Mouse (Mus musculus) urinary bladder, postnatal 25 days (tissue): Measurements from ENCODE around the gene Glis1.

Source experiments
- DNase-seq: peaks from one replicate; pipeline ENCODE4 v3.0.0; 2022; ENCODE audit warnings: low spot score

Gene Glis1

GRCm38 (mm10) chr4:107515626-107516025 is 81.2 kb downstream of the Glis1 start:
- no peak for DNase-seq

DNA sequence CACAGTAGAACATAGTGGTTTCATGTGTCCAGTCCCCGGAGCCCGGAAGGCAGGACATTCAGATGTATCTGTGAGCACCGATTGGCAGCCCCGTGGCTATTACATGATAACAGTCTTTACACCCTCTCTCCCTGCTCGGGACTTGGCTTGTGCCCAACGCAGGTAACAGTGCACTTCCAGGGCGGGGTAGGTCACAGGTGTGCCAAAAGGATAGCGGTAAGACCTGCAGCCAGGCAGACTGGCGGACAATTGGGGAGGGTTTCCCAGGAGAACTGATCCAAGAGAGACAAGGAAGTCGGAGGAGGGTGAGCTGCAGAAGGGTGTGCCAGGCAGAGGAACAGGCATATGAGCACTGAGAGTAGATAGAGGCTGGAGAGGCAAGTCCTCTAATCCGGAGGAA is 84.4 kb downstream of the Glis1 start:
- no peak for DNase-seq

GRCm38 (mm10) chr4:107520071-107520470 is 85.7 kb downstream of the Glis1 start:
- no peak for DNase-seq

DNA sequence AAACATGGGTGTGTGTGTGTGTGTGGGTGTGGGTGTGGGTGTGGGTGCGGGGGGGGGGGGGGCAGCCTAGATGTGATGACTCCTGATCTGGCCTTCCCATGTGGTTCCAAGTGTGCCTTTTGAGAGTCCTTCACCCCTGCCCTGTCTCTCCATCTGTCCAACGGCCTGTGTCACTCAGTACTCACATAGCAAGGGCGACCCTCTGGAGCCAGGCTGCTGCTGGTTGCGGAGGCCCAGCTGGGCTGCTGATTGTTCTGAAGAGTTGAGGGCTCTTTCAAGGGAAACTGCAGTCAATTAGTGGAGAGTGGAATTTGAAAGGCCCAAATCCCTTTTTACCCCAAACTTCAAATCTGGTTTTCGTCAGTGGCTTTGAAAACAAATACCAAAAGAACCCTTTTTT is 86.4 kb downstream of the Glis1 start:
- DNase-seq = no peak

DNA sequence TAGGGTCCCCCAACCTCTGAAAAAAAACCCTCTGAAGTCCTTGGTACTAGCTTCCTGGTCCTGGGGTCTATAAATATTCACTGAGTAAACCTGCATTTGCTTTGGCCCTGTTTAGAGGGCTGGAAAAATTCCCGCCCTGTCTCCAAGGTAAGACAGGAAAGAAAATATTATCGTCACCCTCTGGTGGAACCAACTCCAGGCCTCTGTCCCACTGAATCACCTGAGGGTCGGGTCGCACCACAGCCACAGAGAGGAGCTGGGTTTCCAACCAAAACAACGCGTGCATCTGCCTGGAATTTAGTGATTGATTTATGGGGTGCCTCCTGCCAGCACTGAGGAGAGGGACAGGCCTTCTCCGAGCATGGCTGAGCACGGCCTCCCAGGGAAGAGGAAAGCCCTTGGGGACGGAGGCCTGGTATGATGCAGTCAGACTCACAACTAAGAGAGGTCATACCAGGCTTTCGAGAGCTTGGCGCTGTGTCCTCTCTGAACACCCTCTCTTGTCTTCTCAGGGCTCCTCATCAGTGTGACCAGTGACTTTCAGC is 89.3 kb downstream of the Glis1 start:
- DNase-seq = no peak

DNA sequence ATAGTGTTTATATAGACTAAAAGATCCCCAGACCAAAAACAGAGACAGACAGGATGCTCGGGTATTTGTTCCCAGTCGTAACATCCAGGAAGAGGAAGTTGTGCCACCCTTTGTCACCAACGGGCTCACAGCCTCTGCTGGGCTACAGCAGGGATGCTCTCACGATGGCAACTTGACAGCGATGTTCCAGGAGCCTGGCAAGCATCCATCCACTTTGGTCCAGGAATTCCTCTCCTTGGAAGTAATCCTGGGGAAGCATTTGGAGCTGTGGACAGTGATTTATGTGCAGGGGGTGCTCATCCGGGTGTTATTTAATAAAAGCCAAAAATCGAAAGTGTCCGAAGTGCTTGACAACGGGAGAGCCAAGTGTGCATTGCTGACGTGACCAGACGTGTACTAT is 100.7 kb downstream of the Glis1 start:
- no peak for DNase-seq

DNA sequence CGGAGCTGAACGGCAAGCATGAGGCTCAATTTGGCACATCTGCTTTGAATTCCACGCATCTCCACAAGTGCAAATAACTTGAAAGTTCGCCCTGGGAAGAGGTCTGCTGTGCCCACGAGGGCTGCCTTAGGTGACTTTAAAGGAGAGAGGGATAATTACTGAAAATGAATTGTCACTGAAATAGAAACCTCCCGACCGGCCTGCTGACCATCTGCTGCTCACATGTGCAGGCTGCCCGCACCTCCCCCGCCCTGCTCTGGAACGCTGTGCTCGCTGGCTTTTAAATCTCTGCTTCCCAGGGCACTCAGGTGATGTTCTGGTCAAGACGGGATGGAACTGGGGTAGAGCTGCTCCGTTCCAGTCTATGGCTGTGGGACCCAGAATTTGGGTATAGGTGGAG is 103.7 kb downstream of the Glis1 start:
- DNase-seq = no peak

- no peak for DNase-seq
Observed at GRCm38 (mm10) chr4:107538561-107538960, 104.2 kb downstream of the Glis1 start.

GRCm38 (mm10) chr4:107539021-107539420 is 104.6 kb downstream of the Glis1 start:
- no peak for DNase-seq

DNA sequence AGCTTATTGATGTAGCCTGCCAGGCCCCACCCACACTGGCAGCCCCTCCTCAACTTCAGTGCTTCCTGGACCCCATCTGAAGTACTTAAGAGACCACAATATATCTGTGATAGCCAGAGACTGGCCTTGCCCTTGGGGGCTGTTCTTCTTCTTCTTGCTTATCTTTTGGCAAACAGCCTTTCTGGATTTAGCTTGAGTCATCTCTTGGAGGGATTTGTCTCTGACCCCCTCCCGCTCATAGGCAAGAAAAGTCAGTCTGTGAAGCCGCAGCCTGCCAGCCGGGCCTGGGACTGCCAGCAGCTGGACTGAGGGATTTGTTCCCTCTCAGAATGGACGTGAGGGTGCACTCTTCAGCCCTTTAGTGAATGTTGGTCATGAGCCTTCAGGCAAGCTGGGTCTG is 107.4 kb downstream of the Glis1 start:
- DNase-seq = no peak

DNA sequence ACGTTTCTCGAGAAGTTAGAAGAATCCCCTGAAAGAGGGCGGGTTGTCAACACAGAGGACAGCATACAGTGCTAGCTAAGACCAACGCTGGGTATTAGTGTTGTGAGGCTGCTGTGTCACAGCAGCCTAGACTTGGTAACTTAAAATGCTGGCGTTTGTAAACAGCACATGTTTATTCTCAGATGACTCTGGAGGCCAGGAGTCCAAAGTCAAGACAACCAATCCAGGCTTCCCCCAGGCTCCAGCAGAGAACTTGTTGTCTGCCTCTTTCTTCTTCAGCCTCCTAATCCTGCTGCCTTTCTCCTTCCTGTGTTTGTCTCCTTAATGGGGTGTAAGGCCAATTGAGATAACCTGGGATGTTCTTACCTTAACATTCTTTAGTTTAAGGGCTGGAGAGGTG is 110.5 kb downstream of the Glis1 start:
- no peak for DNase-seq

DNA sequence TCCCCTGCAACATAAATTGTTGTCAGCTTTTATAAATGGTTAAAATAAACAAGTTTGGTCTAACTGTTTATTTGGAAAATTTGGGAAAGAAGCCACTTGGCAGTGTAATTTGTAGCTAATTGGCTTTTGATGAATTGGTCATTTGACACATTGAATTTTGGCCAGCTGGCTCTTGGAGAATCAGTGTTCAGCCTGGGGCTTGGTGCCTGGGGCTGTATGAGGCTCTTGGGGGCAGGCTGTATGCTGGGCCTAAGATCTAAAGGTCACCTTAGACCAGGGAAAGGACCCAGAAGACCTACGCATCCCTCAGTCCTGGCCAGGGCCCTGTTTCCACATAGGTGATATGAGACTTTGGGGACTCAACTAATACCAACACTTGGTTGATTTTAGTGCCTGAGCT is 111.3 kb downstream of the Glis1 start:
- DNase-seq = no peak

DNA sequence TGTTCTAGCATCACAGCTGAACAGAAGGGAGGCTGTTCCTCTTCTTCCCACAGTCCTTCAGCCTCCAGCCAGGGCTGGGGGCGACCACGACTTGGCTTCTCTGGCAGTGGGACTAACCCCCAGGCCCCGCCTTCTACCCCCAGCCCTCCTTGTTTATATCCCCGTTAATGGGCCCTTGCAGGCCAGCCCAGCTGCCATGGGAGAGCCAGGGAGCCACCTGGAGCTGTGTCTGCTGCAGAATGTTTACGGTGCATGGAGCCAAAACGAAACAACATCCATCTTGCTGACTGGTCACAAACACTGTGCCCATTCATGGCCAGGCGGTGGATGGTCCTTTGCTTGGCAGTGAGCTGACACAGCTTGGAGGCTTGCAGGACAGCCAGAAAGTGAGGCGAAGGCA is 112.1 kb downstream of the Glis1 start:
- no peak for DNase-seq

GRCm38 (mm10) chr4:107550096-107550495 is 115.7 kb downstream of the Glis1 start:
- DNase-seq = no peak

- no peak for DNase-seq
Observed at GRCm38 (mm10) chr4:107550546-107550945, 116.2 kb downstream of the Glis1 start.

- no peak for DNase-seq
Observed at GRCm38 (mm10) chr4:107552696-107553095, 118.3 kb downstream of the Glis1 start.

DNA sequence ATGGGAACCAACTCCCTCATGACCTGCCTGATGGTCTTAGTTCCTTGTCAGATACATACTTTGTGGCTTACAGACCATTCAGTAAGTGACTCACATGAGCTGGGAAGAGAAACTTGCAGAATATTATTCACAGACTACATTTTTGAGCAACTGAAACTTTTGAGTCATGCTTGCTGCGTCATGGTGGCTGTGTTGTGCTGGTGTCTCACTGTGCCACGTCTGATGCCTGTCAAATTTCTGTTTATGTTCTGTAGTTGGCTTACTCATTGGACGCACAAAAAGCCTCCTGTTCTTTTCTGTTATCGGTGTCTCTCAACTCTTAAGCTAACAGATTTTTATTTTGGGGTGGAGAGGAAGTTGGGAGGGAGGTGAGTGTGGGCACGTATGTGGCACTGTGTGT is 119.4 kb downstream of the Glis1 start:
- DNase-seq = no peak

- no peak for DNase-seq
Observed at GRCm38 (mm10) chr4:107558801-107559200, 124.4 kb downstream of the Glis1 start.

DNA sequence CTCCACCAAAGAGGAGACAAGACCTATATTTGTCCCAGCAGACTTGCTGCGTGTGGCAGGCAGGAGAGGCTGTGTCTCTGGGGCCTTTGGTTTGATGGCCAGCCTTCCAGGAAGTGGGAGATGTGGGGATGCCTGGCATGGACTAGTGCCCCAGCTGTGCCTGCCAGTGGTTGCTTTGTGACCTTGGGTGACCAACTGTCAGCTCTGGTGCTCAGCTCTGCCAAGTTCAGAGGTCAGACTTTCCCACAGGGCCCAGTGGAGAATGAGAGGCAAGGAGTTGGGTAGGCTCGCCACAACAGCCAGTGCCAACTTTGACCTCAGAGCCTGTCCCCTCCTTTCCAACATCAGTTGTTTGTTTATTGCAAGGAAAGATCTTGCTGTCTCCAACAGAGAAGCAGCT is 126.7 kb downstream of the Glis1 start:
- no peak for DNase-seq

GRCm38 (mm10) chr4:107568159-107568558 is 133.8 kb downstream of the Glis1 start:
- DNase-seq = no peak

- no peak for DNase-seq
Observed at GRCm38 (mm10) chr4:107568881-107569443, 134.6 kb downstream of the Glis1 start.

- DNase-seq = no peak
Observed at GRCm38 (mm10) chr4:107570329-107571014, 136.1 kb downstream of the Glis1 start.

DNA sequence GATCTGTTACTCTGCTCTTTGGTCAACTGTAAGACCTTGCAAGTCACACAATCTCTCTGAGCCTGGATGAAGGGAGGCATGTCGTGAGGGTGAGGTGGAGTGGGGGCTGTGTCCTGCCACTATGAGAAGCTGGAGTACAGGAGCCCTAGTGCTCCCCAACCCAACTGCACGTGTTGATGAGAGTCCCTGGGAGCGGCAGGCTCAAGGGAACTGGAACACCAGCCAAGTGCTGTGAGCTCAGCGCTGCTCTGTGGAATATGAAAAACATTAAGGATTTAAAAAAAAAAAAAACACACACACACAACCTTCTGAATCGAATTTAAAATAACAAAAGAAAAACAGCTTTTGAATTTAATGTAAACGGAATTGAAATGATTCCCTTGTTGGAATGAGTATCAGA is 141.4 kb downstream of the Glis1 start:
- no peak for DNase-seq

- no peak for DNase-seq
Observed at GRCm38 (mm10) chr4:107576742-107577141, 142.4 kb downstream of the Glis1 start.
